ENCODE assay signal across 8 mouse cellular contexts in the genomic region with DNA sequence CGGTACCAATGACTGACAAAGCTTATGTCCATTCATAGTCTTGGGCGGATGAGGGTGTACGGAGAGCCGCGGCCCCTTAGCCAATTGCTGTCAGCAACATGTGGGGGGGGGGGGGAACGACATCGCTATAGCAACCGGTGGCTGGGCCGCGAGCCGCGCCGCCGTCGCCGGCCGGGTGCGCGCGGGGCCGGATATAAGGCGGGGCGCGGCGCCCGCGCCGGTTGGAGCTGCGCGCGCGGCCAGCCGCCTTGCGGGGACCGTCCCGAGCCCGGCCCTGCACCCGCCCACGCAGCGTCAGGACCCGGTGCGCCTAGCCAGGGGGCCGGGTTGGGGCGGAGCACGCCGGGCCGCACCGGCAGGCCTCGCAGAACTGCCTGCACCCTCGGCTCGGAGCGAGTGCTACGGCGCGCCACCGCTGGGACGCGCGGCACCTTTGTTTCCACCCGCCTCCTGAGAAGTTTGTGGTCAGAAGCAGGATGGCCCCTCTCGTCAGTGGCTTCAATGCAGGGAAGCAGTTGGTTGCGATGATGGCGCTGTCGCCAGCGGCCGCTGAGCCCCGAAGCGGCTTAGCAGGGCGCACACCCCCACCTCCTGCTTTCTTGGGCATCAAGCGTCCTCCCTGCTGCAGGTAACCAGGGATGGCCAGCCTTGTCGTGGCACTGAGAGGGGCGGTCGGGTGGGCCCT.
A peak's percentile ranks its signal among the peaks of the same experiment; 100 is the strongest.
DNase-seq lines count a peak whose midpoint lies in the region; ATAC-seq and TF ChIP-seq lines count a peak whose summit lies in the region.

No protein-coding gene starts in this region.

- H3K9me3 ChIP-seq in kidney, postnatal 0 days (replicated peaks; ENCODE audit: low read length), result no peaks in the 10 kb centered on the region
- H3K9me3 ChIP-seq in lung, postnatal 0 days (ENCODE audit: low read length), result no peaks in the 10 kb centered on the region

- peak overlapping the region; percentile 54 for H3K4me3 ChIP-seq in kidney, postnatal 0 days (replicated peaks; ENCODE audit: low read depth, low read length)
- H3K4me3 ChIP-seq in lung, postnatal 0 days (ENCODE audit: low read depth, low read length), result peak overlapping the region; percentile 47

- peak; percentile 33 to 44 for DNase-seq in cerebellum, postnatal 10 days
- DNase-seq in cerebellum, adult 11 months, result no peak
- peak; percentile 80 to 87 for DNase-seq in adrenal gland, postnatal 36 days
- DNase-seq in heart, adult 9 months (ENCODE audit: low spot score in 2 of 2), result peak; percentile 5 to 25
- DNase-seq in kidney, postnatal 0 days (ENCODE audit: low spot score), result peak; percentile 56
- DNase-seq in lung, postnatal 0 days (ENCODE audit: low spot score), result peak; percentile 64
- DNase-seq in right cerebral cortex, adult 2 months (ENCODE audit: low spot score in 2 of 2), result peak; percentile 51 to 64
- DNase-seq in urinary bladder, postnatal 36 days (ENCODE audit: low spot score in 2 of 2), result no peak

- H3K4me1 ChIP-seq in kidney, postnatal 0 days (replicated peaks; ENCODE audit: insufficient read depth, low read length), result no peaks in the 10 kb centered on the region; the same call in 1 of the 2 replicates
- no peaks in the 10 kb centered on the region for H3K4me1 ChIP-seq in lung, postnatal 0 days (ENCODE audit: insufficient read depth, low read depth, low read length)

- H3K27ac ChIP-seq in kidney, postnatal 0 days, result no peak overlapping the region
- no peak overlapping the region for H3K27ac ChIP-seq in lung, postnatal 0 days (ENCODE audit: low read length)

- under 1% methylated on average over 73 of the region's 73 CpGs for WGBS in kidney, postnatal 0 days
- WGBS in lung, postnatal 0 days, result under 1% methylated on average over 55 of the region's 73 CpGs

- no peak for TF ChIP-seq CTCF in kidney, postnatal 0 days (IDR thresholded peaks at IDR 0.05; ENCODE audit: low read depth)
- TF ChIP-seq CTCF in lung, postnatal 0 days (IDR thresholded peaks at IDR 0.05), result no peak

- peak; percentile 77 for ATAC-seq in kidney, postnatal 0 days (replicated peaks; ENCODE audit: low FRiP score, low read depth)
- peak; percentile 83 for ATAC-seq in lung, postnatal 0 days

- peak overlapping the region; percentile 18; the same call in 1 of the 2 replicates for H3K9ac ChIP-seq in kidney, postnatal 0 days (ENCODE audit: low read depth, low read length)
- no peak overlapping the region for H3K9ac ChIP-seq in lung, postnatal 0 days (replicated peaks; ENCODE audit: low read depth)

- H3K36me3 ChIP-seq in kidney, postnatal 0 days (ENCODE audit: insufficient read depth, low read length), result no peaks in the 10 kb centered on the region
- H3K36me3 ChIP-seq in lung, postnatal 0 days (ENCODE audit: insufficient read depth, low read length), result no peaks in the 10 kb centered on the region

- H3K4me2 ChIP-seq in kidney, postnatal 0 days (ENCODE audit: low read length), result peak overlapping the region; percentile 86
- H3K4me2 ChIP-seq in lung, postnatal 0 days (replicated peaks; ENCODE audit: low read depth, low read length), result peak overlapping the region; percentile 75

- peaks cover 80% of the 10 kb centered on the region for H3K27me3 ChIP-seq in kidney, postnatal 0 days (ENCODE audit: insufficient read depth, low read length)
- peaks cover 70% of the 10 kb centered on the region for H3K27me3 ChIP-seq in lung, postnatal 0 days (replicated peaks; ENCODE audit: insufficient read depth, low read length)

- TF ChIP-seq EP300 in lung, postnatal 0 days (IDR thresholded peaks at IDR 0.05), result no peak

Comparison
In these comparisons a context has a peak if more than half of its experiments do, and no peak if none do; other contexts are left out.
1. DNase-seq: peak in cerebellum, postnatal 10 days (2 of 2), adrenal gland, postnatal 36 days (2 of 2), heart, adult 9 months (2 of 2), kidney, postnatal 0 days (single experiment), lung, postnatal 0 days (single experiment) and right cerebral cortex, adult 2 months (2 of 2); none in cerebellum, adult 11 months (single experiment) and urinary bladder, postnatal 36 days (0 of 2).